Mouse (Mus musculus) ES-E14 (cell line): ENCODE results near the gene Pde3a. TPM values are rescaled to one million over a fixed set of nuclear protein-coding genes. Genes with fewer than 3 reads are reported as not detected.
A peak's percentile ranks its signal among the peaks of the same experiment; 100 is the strongest.

Experiments used
- DNase-seq: peaks from one replicate; pipeline ENCODE4 v3.0.0-alpha.2; 2013; ENCODE audit warnings: low read depth, low spot score
- H3K27ac ChIP-seq: 2 replicates; pipeline ENCODE4 v1.5.1; 2012; ENCODE audit warnings: low read depth, mild to moderate bottlenecking, low read length, moderate library complexity, mixed read lengths; ENCODE audit not compliant: poor library complexity, insufficient read depth, severe bottlenecking
- H3K36me3 ChIP-seq: 2 replicates; pipeline ENCODE4 v1.6.1; 2012; ENCODE audit warnings: mild to moderate bottlenecking, low read length, moderate library complexity, mixed read lengths; ENCODE audit not compliant: control insufficient read depth, poor library complexity, insufficient read depth, severe bottlenecking
- H3K4me1 ChIP-seq, 2 experiments: fragments of 150-350 bp in 1 of 2; sonication (generic) in 1 of 2; 2 replicates each; pipeline ENCODE4 v1.6.1; 2012; ENCODE audit warnings: low read length in 2 of 2, mild to moderate bottlenecking in 1 of 2, mixed read lengths in 1 of 2; ENCODE audit not compliant: control insufficient read depth in 2 of 2, insufficient read depth in 2 of 2, poor library complexity in 1 of 2
- H3K4me3 ChIP-seq, 2 experiments: fragments of 150-350 bp in 1 of 2; sonication (generic) in 1 of 2; 2 replicates each; pipeline ENCODE4 v1.5.1; 2012; ENCODE audit warnings: low read length in 2 of 2, low read depth in 1 of 2, mild to moderate bottlenecking in 1 of 2, mixed read lengths in 1 of 2; ENCODE audit not compliant: insufficient read depth in 1 of 2, poor library complexity in 1 of 2, severe bottlenecking in 1 of 2
- H3K9ac ChIP-seq: 2 replicates; pipeline ENCODE4 v1.6.1; 2012; ENCODE audit warnings: low read depth, mild to moderate bottlenecking, low read length, mixed read lengths; ENCODE audit not compliant: poor library complexity, insufficient read depth, severe bottlenecking
- H3K9me3 ChIP-seq: fragments of 150-350 bp; sonication (generic); 2 replicates; pipeline ENCODE4 v1.6.1; 2012; ENCODE audit warnings: low read depth, mild to moderate bottlenecking, low read length; ENCODE audit not compliant: control insufficient read depth, insufficient read depth
- CHD2 ChIP-seq: IDR thresholded peaks from 2 replicates; pipeline ENCODE4 v1.6.1; 2014; ENCODE audit warnings: mild to moderate bottlenecking, low read depth, low read length, inconsistent platforms
- HCFC1 ChIP-seq: IDR thresholded peaks from 2 replicates; pipeline ENCODE4 v1.6.1; 2012; ENCODE audit warnings: low read length, inconsistent platforms, borderline replicate concordance; ENCODE audit not compliant: insufficient read depth
- MAFK ChIP-seq: IDR thresholded peaks from 2 replicates; pipeline ENCODE4 v1.6.1; 2014; ENCODE audit warnings: mild to moderate bottlenecking, low read depth, low read length, inconsistent platforms; ENCODE audit not compliant: insufficient read depth
- ZC3H11A ChIP-seq: IDR thresholded peaks from 2 replicates; pipeline ENCODE4 v1.6.1; 2012; ENCODE audit warnings: low read depth, mild to moderate bottlenecking, inconsistent platforms, low read length, borderline replicate concordance
- ZNF384 ChIP-seq: IDR thresholded peaks from 2 replicates; pipeline ENCODE4 v1.6.1; 2012; ENCODE audit warnings: low read depth, low read length, inconsistent platforms
- in situ Hi-C, 2 experiments: fragments of 600-800 bp; cut with MboI; formaldehyde crosslinking; loops; one replicate each; pipeline ENCODE4 v1.15.1; 2025; ENCODE audit warnings: low sequenced_read_pairs in 2 of 2, inconsistent platforms in 1 of 2; ENCODE audit not compliant: unreplicated experiment in 2 of 2
- total RNA-seq: library from RNA; depleted of rRNA; stranded (reverse); fragments of 300-350 nt; gene quantifications from 2 replicates; pipeline ENCODE4 v1.2.3, GENCODE M21; 2012

The Pde3a gene
- total RNA-seq, 1 experiment: 0.36 TPM

GRCm38 (mm10) chr6:141332613-141333165 lies 83.6 kb downstream of the Pde3a start:
- in situ Hi-C loops: no loop called here
- Histone ChIP-seq H3K27ac (no peak overlapping the region), H3K36me3 (no peaks in the 10 kb centered on the region), H3K9me3 (no peaks in the 10 kb centered on the region), H3K4me1 (peaks cover 0 to 3% of the 10 kb centered on the region in 2 experiments; a peak in 1 of 4 replicates), H3K9ac (no peak overlapping the region), H3K4me3 (no peak overlapping the region)
- DNase-seq: no peak
- no peak for TF ChIP-seq CHD2
- no peak for TF ChIP-seq ZNF384
- TF ChIP-seq MAFK: no peak
- TF ChIP-seq HCFC1: no peak
- TF ChIP-seq ZC3H11A: no peak

- Histone ChIP-seq H3K36me3 (no peaks in the 10 kb centered on the region), H3K27ac (no peak overlapping the region), H3K4me1 (peaks cover 0 to 3% of the 10 kb centered on the region in 2 experiments; a peak in 1 of 4 replicates), H3K9me3 (no peaks in the 10 kb centered on the region), H3K4me3 (no peak overlapping the region), H3K9ac (no peak overlapping the region)
- in situ Hi-C loops: no loop called here
- DNase-seq: no peak
- TF ChIP-seq CHD2: no peak
- no peak for TF ChIP-seq ZC3H11A
- no peak for TF ChIP-seq HCFC1
- TF ChIP-seq MAFK: no peak
- no peak for TF ChIP-seq ZNF384
These were observed 84.2 kb downstream of the Pde3a start for GRCm38 (mm10) chr6:141333245-141333644.

- Histone ChIP-seq H3K4me3 (no peak overlapping the region), H3K36me3 (no peaks in the 10 kb centered on the region), H3K4me1 (peaks cover 0 to 3% of the 10 kb centered on the region in 2 experiments; a peak in 1 of 4 replicates), H3K9me3 (no peaks in the 10 kb centered on the region), H3K9ac (no peak overlapping the region), H3K27ac (no peak overlapping the region)
- in situ Hi-C loops: no loop called here
- TF ChIP-seq MAFK (no peak), HCFC1 (no peak), ZC3H11A (no peak), ZNF384 (no peak)
- no peak for DNase-seq
These were observed 86.8 kb downstream of the Pde3a start for GRCm38 (mm10) chr6:141335878-141336277.

- in situ Hi-C loops: no loop called here
- Histone ChIP-seq H3K9ac (no peak overlapping the region), H3K9me3 (no peaks in the 10 kb centered on the region), H3K36me3 (no peaks in the 10 kb centered on the region), H3K4me1 (peaks cover 0 to 3% of the 10 kb centered on the region in 2 experiments; a peak in 1 of 4 replicates), H3K4me3 (no peak overlapping the region), H3K27ac (no peak overlapping the region)
- no peak for DNase-seq
- TF ChIP-seq HCFC1 (no peak), ZC3H11A (no peak)
These were observed 87.4 kb downstream of the Pde3a start for GRCm38 (mm10) chr6:141336438-141336837.

GRCm38 (mm10) chr6:141337673-141338072 lies 88.6 kb downstream of the Pde3a start:
- in situ Hi-C loops: no loop called here
- peak; percentile 56 for DNase-seq
- no peak overlapping the region for H3K9ac ChIP-seq
- H3K27ac ChIP-seq: no peak overlapping the region
- no peaks in the 10 kb centered on the region for H3K36me3 ChIP-seq
- H3K9me3 ChIP-seq: no peaks in the 10 kb centered on the region
- TF ChIP-seq ZNF384 (peak; percentile 84), HCFC1 (no peak)
- H3K4me3 ChIP-seq: no peak overlapping the region
- H3K4me1 ChIP-seq: peaks cover 0 to 3% of the 10 kb centered on the region in 2 experiments; a peak in 1 of 4 replicates
